Mouse (Mus musculus) myocyte (in vitro differentiated cells): ENCODE measurements at regions not wholly inside any gene's neighbourhood (a gene's known extent, or its start where the extent isn't known, plus 50 kb on each side); places are given as distances from the start of the nearest gene placed in this dataset.

Source experiments
- H3K27me3 ChIP-seq: one replicate; pipeline ENCODE4 v1.6.1; 2011; ENCODE audit not compliant: control insufficient read depth, insufficient read depth, insufficient read length
- H3K36me3 ChIP-seq: one replicate; pipeline ENCODE4 v1.6.1; 2011; ENCODE audit not compliant: control insufficient read depth, insufficient read depth
- H3K4me2 ChIP-seq: one replicate; pipeline ENCODE4 v1.6.1; 2011; ENCODE audit warnings: low read depth, control low read depth
- H3K4me3 ChIP-seq: one replicate; pipeline ENCODE4 v1.5.1; 2011; ENCODE audit warnings: mild to moderate bottlenecking, control low read depth, moderate library complexity
- H3K79me2 ChIP-seq: one replicate; pipeline ENCODE4 v1.6.1; 2011; ENCODE audit not compliant: control insufficient read depth, insufficient read depth
- H3ac ChIP-seq: one replicate; pipeline ENCODE4 v1.6.1; 2011; ENCODE audit not compliant: control insufficient read depth, insufficient read length
- CEBPB ChIP-seq: IDR thresholded peaks from 2 replicates; pipeline ENCODE4 v1.6.1; 2011; ENCODE audit warnings: mild to moderate bottlenecking, moderate library complexity; ENCODE audit not compliant: poor library complexity, insufficient read depth, severe bottlenecking
- E2F4 ChIP-seq: IDR thresholded peaks from one replicate; pipeline ENCODE4 v1.6.1; 2011; ENCODE audit warnings: mild to moderate bottlenecking, control low read depth, moderate library complexity; ENCODE audit not compliant: insufficient read depth
- MAX ChIP-seq: IDR thresholded peaks from one replicate; pipeline ENCODE4 v1.6.1; 2011; ENCODE audit warnings: low read depth, mild to moderate bottlenecking, control low read depth
- MYOD1 ChIP-seq, 3 experiments: IDR thresholded peaks; one replicate each; pipeline ENCODE4 v1.6.1; 2011; ENCODE audit warnings: control low read depth in 2 of 3, low read depth in 2 of 3, mild to moderate bottlenecking in 2 of 3, moderate library complexity in 1 of 3; ENCODE audit not compliant: insufficient read length in 2 of 3, control insufficient read depth in 1 of 3
- MYOG ChIP-seq, 3 experiments: IDR thresholded peaks; one replicate each; pipeline ENCODE4 v1.6.1; 2011; ENCODE audit warnings: control low read depth in 2 of 3, low read depth in 2 of 3, mild to moderate bottlenecking in 2 of 3; ENCODE audit not compliant: insufficient read length in 2 of 3, control insufficient read depth in 1 of 3, insufficient read depth in 1 of 3
- POLR2A ChIP-seq: IDR thresholded peaks from one replicate; pipeline ENCODE4 v1.6.1; 2011; ENCODE audit warnings: low read depth, mild to moderate bottlenecking, control low read depth, moderate library complexity; ENCODE audit not compliant: insufficient read length
- POLR2AphosphoS2 ChIP-seq: IDR thresholded peaks from one replicate; pipeline ENCODE4 v1.6.1; 2011; ENCODE audit warnings: low read depth, control low read depth; ENCODE audit not compliant: insufficient read length
- REST ChIP-seq: IDR thresholded peaks from one replicate; pipeline ENCODE4 v1.6.1; 2011; ENCODE audit warnings: mild to moderate bottlenecking, control low read depth, moderate library complexity; ENCODE audit not compliant: insufficient read depth, insufficient read length
- SRF ChIP-seq: IDR thresholded peaks from one replicate; pipeline ENCODE4 v1.6.1; 2011; ENCODE audit warnings: low read depth; ENCODE audit not compliant: control insufficient read depth, insufficient read length
- TCF12 ChIP-seq: IDR thresholded peaks from one replicate; pipeline ENCODE4 v1.6.1; 2011; ENCODE audit warnings: mild to moderate bottlenecking, control low read depth; ENCODE audit not compliant: poor library complexity, insufficient read depth, severe bottlenecking
- TCF3 ChIP-seq: IDR thresholded peaks from one replicate; pipeline ENCODE4 v1.6.1; 2011; ENCODE audit warnings: low read depth, control low read depth; ENCODE audit not compliant: insufficient read length
- USF1 ChIP-seq: IDR thresholded peaks from one replicate; pipeline ENCODE4 v1.6.1; 2011; ENCODE audit warnings: low read depth, mild to moderate bottlenecking, control low read depth, moderate library complexity

- TF ChIP-seq SRF (no peak), MYOD1 (IDR thresholded peaks at IDR 0.05; ENCODE audit: control insufficient read depth in 1 of 3, insufficient read length in 2 of 3, low read depth in 2 of 3) (peak in 2 of 3 experiments; percentile 46 to 89), MYOG (IDR thresholded peaks at IDR 0.05; ENCODE audit: control insufficient read depth in 1 of 3, insufficient read depth in 1 of 3, insufficient read length in 2 of 3, low read depth in 2 of 3) (peak in 2 of 3 experiments; percentile 78 to 85), POLR2A (peak; percentile 82), TCF3 (peak; percentile 40)
- no peaks in the 10 kb centered on the region for H3K27me3 ChIP-seq
- peak overlapping the region; percentile 62 for H3ac ChIP-seq
- H3K4me2 ChIP-seq: peak overlapping the region; percentile 96
- peak overlapping the region; percentile 58 for H3K4me3 ChIP-seq
- no peaks in the 10 kb centered on the region for H3K36me3 ChIP-seq
- H3K79me2 ChIP-seq: peaks cover 97% of the 10 kb centered on the region
Measured at GRCm38 (mm10) chr4:88937866-88938711, 58.1 kb upstream of the Ifne start.

GRCm38 (mm10) chr4:88936976-88937375, 57.0 kb upstream of the Ifne start:
- no peaks in the 10 kb centered on the region for H3K27me3 ChIP-seq
- no peaks in the 10 kb centered on the region for H3K36me3 ChIP-seq
- no peak for TF ChIP-seq MYOD1 (IDR thresholded peaks at IDR 0.05; ENCODE audit: control insufficient read depth in 1 of 3, insufficient read length in 2 of 3, low read depth in 2 of 3)
- no peak for TF ChIP-seq MAX
- no peak for TF ChIP-seq POLR2A
- no peak for TF ChIP-seq USF1
- TF ChIP-seq TCF3: no peak
- TF ChIP-seq MYOG (IDR thresholded peaks at IDR 0.05; ENCODE audit: control insufficient read depth in 1 of 3, insufficient read depth in 1 of 3, insufficient read length in 2 of 3, low read depth in 2 of 3): no peak
- TF ChIP-seq E2F4: no peak
- peak overlapping the region; percentile 58 for H3K4me3 ChIP-seq
- no peak overlapping the region for H3ac ChIP-seq
- H3K79me2 ChIP-seq: peaks cover 97% of the 10 kb centered on the region
- peak overlapping the region; percentile 96 for H3K4me2 ChIP-seq

- Histone ChIP-seq H3K4me3 (peak overlapping the region; percentile 58), H3K27me3 (no peaks in the 10 kb centered on the region), H3K36me3 (no peaks in the 10 kb centered on the region), H3K79me2 (peaks cover 97% of the 10 kb centered on the region), H3K4me2 (peak overlapping the region; percentile 96), H3ac (peak overlapping the region; percentile 21)
- no peak for TF ChIP-seq TCF3
- no peak for TF ChIP-seq CEBPB
- TF ChIP-seq SRF: no peak
- no peak for TF ChIP-seq TCF12
- TF ChIP-seq USF1: no peak
- TF ChIP-seq MAX: no peak
- no peak for TF ChIP-seq E2F4
- no peak for TF ChIP-seq POLR2A
- no peak for TF ChIP-seq POLR2AphosphoS2
- no peak for TF ChIP-seq MYOG (IDR thresholded peaks at IDR 0.05; ENCODE audit: control insufficient read depth in 1 of 3, insufficient read depth in 1 of 3, insufficient read length in 2 of 3, low read depth in 2 of 3)
- no peak for TF ChIP-seq MYOD1 (IDR thresholded peaks at IDR 0.05; ENCODE audit: control insufficient read depth in 1 of 3, insufficient read length in 2 of 3, low read depth in 2 of 3)
- TF ChIP-seq REST: no peak
Measured at GRCm38 (mm10) chr4:88935901-88936300, 55.9 kb upstream of the Ifne start.

GRCm38 (mm10) chr4:88935316-88935715, 55.3 kb upstream of the Ifne start:
- H3K4me3 ChIP-seq: peak overlapping the region; percentile 58
- H3K4me2 ChIP-seq: peak overlapping the region; percentile 96
- H3K79me2 ChIP-seq: peaks cover 97% of the 10 kb centered on the region
- TF ChIP-seq POLR2AphosphoS2 (peak; percentile 72), POLR2A (peak; percentile 42), SRF (no peak), MAX (no peak), CEBPB (peak; percentile 78)
- no peaks in the 10 kb centered on the region for H3K36me3 ChIP-seq
- no peaks in the 10 kb centered on the region for H3K27me3 ChIP-seq
- H3ac ChIP-seq: peak overlapping the region; percentile 21

- Histone ChIP-seq H3K36me3 (no peaks in the 10 kb centered on the region), H3K4me2 (peak overlapping the region; percentile 96), H3K27me3 (no peaks in the 10 kb centered on the region), H3K79me2 (peaks cover 97% of the 10 kb centered on the region), H3K4me3 (peak overlapping the region; percentile 58), H3ac (peak overlapping the region; percentile 21)
- TF ChIP-seq USF1: no peak
- TF ChIP-seq POLR2A: no peak
- no peak for TF ChIP-seq MAX
- TF ChIP-seq MYOD1 (IDR thresholded peaks at IDR 0.05; ENCODE audit: control insufficient read depth in 1 of 3, insufficient read length in 2 of 3, low read depth in 2 of 3): no peak
- TF ChIP-seq TCF3: no peak
- TF ChIP-seq POLR2AphosphoS2: no peak
- TF ChIP-seq CEBPB: no peak
- no peak for TF ChIP-seq E2F4
- TF ChIP-seq MYOG (IDR thresholded peaks at IDR 0.05; ENCODE audit: control insufficient read depth in 1 of 3, insufficient read depth in 1 of 3, insufficient read length in 2 of 3, low read depth in 2 of 3): no peak
- no peak for TF ChIP-seq SRF
- TF ChIP-seq TCF12: no peak
- no peak for TF ChIP-seq REST
Measured at GRCm38 (mm10) chr4:88934266-88935025, 54.4 kb upstream of the Ifne start.
